Mouse (Mus musculus): ENCODE data around the gene Eif4a3.
"Not testable (repeated sequence)": the region's sequence is repeated elsewhere in the genome, so short reads cannot be mapped to it uniquely, and the experiment has no call there.

Gene Eif4a3

GRCm38 (mm10) chr11:119297996-119298395 lies 1.9 kb downstream of the Eif4a3 start:
- DNase-seq: peak; percentile 23 to 41

- DNase-seq: not testable (repeated sequence)
These were observed 7.0 kb downstream of the Eif4a3 start for GRCm38 (mm10) chr11:119292861-119293260.

DNA sequence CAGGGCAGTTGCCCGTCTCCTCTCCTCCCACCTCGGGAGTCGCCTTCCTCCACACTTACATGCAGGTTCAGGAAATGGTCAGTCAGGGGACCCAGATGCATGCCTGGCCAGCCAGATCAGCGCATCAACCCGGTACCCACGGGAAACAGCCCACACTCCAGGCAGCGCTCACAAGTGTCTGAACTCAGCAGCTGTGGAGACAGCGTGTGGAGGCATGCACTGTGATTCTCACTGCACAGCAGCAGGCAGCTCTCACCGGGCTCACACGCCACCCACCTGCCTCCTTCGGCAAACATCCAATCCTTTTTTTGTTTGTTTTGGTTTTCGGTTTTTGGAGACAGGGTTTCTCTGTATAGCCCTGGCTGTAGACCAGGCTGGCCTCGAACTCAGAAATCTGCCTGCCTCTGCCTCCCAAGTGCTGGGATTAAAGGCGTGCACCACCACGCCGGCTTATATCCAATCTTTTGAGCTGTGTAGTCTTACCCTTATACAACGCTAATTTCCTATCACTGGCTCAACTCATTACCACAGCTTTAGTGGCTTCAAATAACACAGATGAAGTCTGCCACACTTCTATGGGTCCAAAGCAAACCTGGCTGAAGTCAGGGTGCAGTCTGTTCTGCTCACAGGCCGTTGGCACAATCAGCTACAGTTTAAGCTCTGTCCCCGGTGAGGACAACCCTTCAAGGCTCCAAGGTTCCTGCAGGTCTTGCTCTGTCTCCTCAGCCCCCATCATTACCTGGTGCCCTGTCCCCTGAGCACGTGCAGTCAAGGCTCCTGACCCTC lies 12.5 kb downstream of the Eif4a3 start:
- no peak for DNase-seq

DNA sequence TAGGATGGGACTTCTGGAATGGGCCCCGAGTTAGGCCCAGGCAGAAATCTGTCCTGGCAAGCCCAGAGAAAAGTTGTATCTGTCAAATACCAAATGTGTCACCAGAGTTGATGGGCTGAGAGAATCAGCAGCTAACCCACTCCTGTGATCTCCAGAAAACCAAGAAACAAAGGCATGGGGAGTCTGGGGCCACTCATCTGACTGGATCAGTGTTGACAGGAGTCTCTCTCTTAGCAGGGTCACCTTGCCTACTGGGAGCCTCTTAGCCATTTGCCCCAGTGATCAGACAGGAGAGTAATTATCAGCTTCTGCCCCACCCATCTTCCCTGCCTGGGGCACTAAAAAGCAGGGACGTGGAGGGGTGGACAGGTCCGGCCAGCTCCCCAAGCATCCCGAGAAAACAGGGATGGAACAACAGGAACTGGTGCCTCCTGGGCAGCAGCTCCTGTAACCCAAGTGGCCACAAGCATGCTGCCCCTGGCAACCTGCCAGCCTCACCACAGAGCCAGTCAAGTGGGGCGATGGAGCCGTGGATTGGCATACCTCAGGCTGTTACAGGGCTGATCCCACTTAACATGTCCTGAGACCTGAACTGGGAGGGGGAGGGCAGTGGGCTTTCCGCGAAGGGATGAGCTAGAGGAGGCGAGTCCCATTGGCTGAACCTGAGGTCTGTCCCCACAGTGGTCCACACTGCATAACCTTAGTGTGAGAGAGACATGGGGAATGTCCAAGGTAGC lies 13.9 kb downstream of the Eif4a3 start:
- DNase-seq: no peak

- no peak for DNase-seq
These were observed 18.9 kb downstream of the Eif4a3 start for GRCm38 (mm10) chr11:119281030-119281429.

- DNase-seq: no peak
These were observed 26.5 kb downstream of the Eif4a3 start for GRCm38 (mm10) chr11:119273186-119273930.

GRCm38 (mm10) chr11:119272492-119272891 lies 27.4 kb downstream of the Eif4a3 start:
- not testable (repeated sequence) for DNase-seq

DNA sequence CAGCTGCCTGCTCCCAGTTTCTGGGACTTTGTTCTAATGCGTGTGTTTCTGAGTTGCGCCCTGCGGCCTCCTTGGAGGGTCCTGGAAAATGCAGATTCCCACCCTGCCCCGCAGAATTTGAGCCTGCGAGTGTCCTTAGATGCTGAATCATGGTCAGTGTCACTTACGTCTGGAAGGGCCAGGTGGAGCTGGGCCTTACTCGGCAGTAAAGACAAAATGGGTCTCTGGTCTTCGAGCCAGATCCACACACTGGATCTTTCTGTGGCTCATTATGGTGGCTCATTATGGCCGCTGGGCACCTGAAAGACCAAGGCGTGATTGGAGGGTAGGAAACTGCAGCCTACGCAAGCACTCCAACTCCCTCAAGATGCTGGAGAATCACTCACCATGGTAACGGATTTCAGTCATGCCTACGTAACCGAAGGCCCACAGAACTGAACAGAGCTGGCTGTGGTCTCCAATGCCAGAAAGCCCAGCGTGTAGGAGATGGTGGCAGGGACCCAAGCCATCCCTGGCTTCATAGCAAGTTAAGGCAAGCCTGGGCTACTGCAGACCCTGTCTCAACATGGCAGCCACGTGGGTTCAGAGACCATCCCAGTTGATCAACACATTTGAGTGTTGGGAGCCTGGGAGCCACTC lies 31.2 kb downstream of the Eif4a3 start:
- DNase-seq: no peak

DNA sequence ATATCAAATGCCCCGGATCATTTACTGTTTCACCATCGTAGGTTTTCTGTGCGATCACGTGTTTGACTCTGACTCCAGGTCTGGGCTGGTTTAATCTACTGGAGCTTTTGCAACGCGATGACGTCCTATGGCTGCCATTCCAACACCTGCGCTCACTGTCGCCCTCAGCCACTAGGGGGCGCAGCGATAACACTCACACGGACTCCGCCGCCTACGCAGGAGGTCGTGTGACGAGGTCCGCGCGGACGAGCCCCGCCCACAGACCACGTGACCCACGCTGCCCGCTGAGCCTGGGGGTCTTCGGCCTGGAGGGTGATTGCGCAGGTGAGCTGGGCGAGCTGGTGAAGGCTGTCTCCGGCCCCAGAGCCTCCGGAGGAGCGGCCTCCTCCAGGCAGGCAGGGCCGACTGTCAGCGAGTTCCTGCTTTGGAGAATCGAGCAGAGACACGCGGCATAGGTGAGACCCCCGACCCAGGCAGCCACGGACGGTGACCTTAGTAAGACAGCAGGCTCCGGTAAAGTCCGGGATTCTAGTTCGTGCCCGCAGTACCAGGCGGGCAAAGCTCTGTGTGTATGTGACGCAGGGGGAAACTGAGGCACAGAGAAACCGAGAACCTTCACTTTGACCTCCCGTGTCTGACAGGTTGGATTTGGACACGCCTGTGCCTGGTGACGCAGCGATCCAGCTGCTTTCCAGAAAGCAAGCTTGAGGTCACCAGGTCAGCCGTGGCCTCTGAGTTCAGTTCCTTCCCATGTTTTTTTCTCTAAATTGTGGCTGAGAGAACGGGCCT lies 31.9 kb downstream of the Eif4a3 start, which contains the start of gene Gaa:
Gene Gaa (plus strand): TSS at position 120 of the 789 bp plus-strand sequence.
- DNase-seq: peak; percentile 94 to 97

GRCm38 (mm10) chr11:119267241-119267674 lies 32.6 kb downstream of the Eif4a3 start:
- DNase-seq: no peak

GRCm38 (mm10) chr11:119265811-119266210 lies 34.1 kb downstream of the Eif4a3 start:
- no peak for DNase-seq

- no peak for DNase-seq
These were observed 35.5 kb downstream of the Eif4a3 start for GRCm38 (mm10) chr11:119264413-119264812.

GRCm38 (mm10) chr11:119259977-119260376 lies 39.9 kb downstream of the Eif4a3 start:
- DNase-seq: no peak

- peak; percentile 51 to 60 for DNase-seq
These were observed 41.1 kb downstream of the Eif4a3 start for GRCm38 (mm10) chr11:119258572-119259322.

- DNase-seq: no peak
These were observed 41.7 kb downstream of the Eif4a3 start for GRCm38 (mm10) chr11:119258216-119258571.

DNA sequence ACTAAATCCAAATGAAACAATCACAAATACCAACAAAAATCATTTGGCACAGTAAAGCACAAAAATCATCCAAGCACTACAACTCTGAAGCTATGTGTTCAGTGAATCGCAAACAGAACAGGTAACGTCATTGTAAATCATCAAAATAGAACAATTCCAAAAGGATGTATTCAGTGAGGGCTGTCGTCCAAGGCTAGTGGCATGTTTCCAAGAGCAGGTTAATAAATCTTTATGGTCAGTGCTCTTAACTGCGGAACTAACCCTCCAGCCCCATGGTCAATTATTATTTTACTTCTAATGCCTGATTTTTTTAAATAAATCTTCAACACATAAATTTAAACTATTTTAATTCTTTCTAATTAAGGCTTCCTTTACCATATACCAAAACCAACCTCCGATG lies 43.3 kb downstream of the Eif4a3 start:
- DNase-seq: not testable (repeated sequence)

GRCm38 (mm10) chr11:119252854-119253541 lies 46.9 kb downstream of the Eif4a3 start:
- DNase-seq: peak; percentile 53 to 64

- DNase-seq: no peak
These were observed 48.9 kb downstream of the Eif4a3 start for GRCm38 (mm10) chr11:119250998-119251397.

GRCm38 (mm10) chr11:119249011-119249410 lies 50.9 kb downstream of the Eif4a3 start:
- DNase-seq: no peak

GRCm38 (mm10) chr11:119245543-119245942 lies 54.3 kb downstream of the Eif4a3 start:
- DNase-seq: not testable (repeated sequence)
